Mouse (Mus musculus) hindbrain, postnatal 0 days (tissue): ENCODE measurements around the gene Elk3. TPM values are rescaled to one million over a fixed set of nuclear protein-coding genes. Genes with fewer than 3 reads are reported as not detected.

ENCODE experiments used
- ATAC-seq: fragments of 200-750 bp; cut with Nextera tagmentation; 2 replicates; pipeline ENCODE4 v1.8.0; 2017; ENCODE audit warnings: mild to moderate bottlenecking, moderate TSS enrichment, moderate library complexity
- DNase-seq: peaks from one replicate; pipeline ENCODE4 v3.0.0-alpha.2; 2015; ENCODE audit warnings: low spot score
- H3K27ac ChIP-seq: fragments of 300-500 bp; sonication (generic); 2 replicates; pipeline ENCODE4 v1.5.1; 2014; ENCODE audit warnings: mild to moderate bottlenecking
- H3K27me3 ChIP-seq: fragments of 300-500 bp; sonication (generic); 2 replicates; pipeline ENCODE4 v1.6.1; 2014; ENCODE audit warnings: low read length, mixed read lengths; ENCODE audit not compliant: insufficient read depth
- H3K36me3 ChIP-seq: fragments of 300-500 bp; sonication (generic); 2 replicates; pipeline ENCODE4 v1.6.1; 2014; ENCODE audit warnings: low read length, mixed read lengths; ENCODE audit not compliant: insufficient read depth
- H3K4me1 ChIP-seq: fragments of 300-500 bp; sonication (generic); 2 replicates; pipeline ENCODE4 v1.6.1; 2014; ENCODE audit warnings: antibody characterized with exemption, low read length, mixed read lengths; ENCODE audit not compliant: insufficient read depth
- H3K4me2 ChIP-seq: fragments of 300-500 bp; sonication (generic); 2 replicates; pipeline ENCODE4 v1.6.1; 2014; ENCODE audit warnings: low read depth, mild to moderate bottlenecking, low read length, moderate library complexity, mixed read lengths
- H3K4me3 ChIP-seq: fragments of 300-500 bp; sonication (generic); 2 replicates; pipeline ENCODE4 v1.5.1; 2014; ENCODE audit warnings: low read length
- H3K9ac ChIP-seq: fragments of 300-500 bp; sonication (generic); replicated peaks from 2 replicates; pipeline ENCODE4 v1.6.1; 2014; ENCODE audit warnings: mild to moderate bottlenecking, low read length, moderate library complexity, mixed read lengths
- H3K9me3 ChIP-seq: fragments of 300-500 bp; sonication (generic); 2 replicates; pipeline ENCODE4 v1.6.1; 2016; ENCODE audit warnings: low read length, mixed read lengths
- CTCF ChIP-seq: IDR thresholded peaks from 2 replicates; pipeline ENCODE4 v1.5.1; 2016; ENCODE audit warnings: antibody characterized with exemption, control low read depth, low read depth
- WGBS: fragments of 180-500 bp; shearing (Covaris S2); extraction: QIAGEN DNeasy Blood & Tissue Kit; methylation state at CpG from one replicate; pipeline ENCODE4 v1.1.7; 2014; 5-methylcytosine and 5-hydroxymethylcytosine counted together
- polyA plus RNA-seq: library from polyadenylated mRNA; unstranded; fragments of >200 nt; fragmentation: Nextera tagmentation; extraction: Ambion mirVana; gene quantifications from 2 replicates; pipeline ENCODE4 v1.2.1, GENCODE M21; 2015
- total RNA-seq: library from RNA; depleted of rRNA; stranded (reverse); fragments of >200 nt; gene quantifications from 2 replicates; pipeline ENCODE4 v1.2.3, GENCODE M21; 2014; rRNA removed

Gene Elk3
- total and polyA plus RNA-seq, 2 experiments from 2014 or later, result 7.1 to 7.6 TPM

DNA sequence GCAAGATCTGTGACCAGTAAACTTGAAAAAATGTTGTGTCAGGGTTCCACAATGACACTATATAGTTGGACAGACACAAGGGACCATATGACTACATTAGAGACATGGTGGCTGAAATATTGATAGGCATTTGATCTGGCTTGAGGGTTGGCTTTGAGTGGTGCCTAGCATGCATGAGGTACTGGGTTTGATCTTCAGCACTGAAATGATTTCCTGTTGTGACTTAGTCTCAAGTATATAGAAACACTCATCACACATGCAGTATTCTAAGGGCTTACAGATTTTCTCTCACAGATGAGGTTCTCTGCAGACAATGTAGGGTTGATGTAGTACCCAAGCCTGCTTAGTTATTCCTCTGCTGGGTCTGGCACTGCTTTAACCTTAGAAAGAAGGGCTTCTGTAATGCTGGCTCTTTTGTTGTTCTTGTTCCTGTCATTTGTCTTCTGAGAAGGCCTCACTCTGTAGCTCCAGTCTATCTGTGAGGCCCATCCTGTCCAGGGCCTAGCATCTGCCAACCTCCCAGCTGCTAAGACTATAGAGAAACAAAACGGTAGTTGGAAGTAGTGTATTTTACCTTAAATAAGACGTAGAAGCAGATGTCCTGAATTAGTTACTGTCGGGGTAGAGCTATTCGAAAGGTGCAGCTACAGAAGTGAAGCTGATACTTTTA, 105.5 kb downstream of the Elk3 start:
- no peaks in the 10 kb centered on the region for H3K36me3 ChIP-seq
- ATAC-seq (no peak), DNase-seq (no peak)
- H3K4me3 ChIP-seq, result no peak overlapping the region
- H3K9ac ChIP-seq, result no peak overlapping the region
- no peak for TF ChIP-seq CTCF
- no peak overlapping the region for H3K4me2 ChIP-seq
- WGBS, result 77% methylated on average over 4 of the region's 4 CpGs
- H3K27ac ChIP-seq, result no peak overlapping the region
- no peaks in the 10 kb centered on the region for H3K27me3 ChIP-seq
- H3K4me1 ChIP-seq, result 0 out of 2 replicates have a peak, but pooled peaks cover 3% of the 10 kb centered on the region
- no peaks in the 10 kb centered on the region for H3K9me3 ChIP-seq

DNA sequence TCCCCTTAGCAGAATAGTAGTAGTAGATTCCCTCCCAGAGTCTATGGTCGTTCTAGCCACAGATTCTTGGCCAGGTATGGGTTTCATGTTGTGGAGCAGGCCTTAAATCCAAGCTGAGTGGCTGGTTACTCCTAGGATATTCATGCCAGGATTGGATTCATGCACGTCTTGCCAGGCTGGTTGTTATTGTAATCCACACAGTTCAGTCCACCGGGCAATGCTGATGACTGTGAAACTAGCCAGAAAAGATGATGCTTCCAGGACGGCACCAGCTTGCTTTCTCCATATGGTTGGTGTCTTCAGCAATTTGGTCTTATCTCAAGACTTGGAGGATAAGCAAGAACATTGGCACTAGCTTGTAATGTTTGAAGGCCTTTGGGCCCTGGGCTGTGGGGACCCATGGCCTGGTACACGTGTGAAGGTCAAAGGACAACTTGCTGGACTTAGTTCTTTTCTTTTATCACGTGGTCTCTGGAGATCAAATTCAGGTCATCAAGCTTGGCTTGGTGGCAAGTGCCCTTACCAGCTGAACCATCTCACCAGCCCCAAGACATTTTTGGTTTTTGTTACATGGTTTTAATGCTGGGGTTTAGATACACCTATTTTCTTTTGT, 109.0 kb downstream of the Elk3 start:
- ATAC-seq (no peak), DNase-seq (no peak)
- Histone ChIP-seq H3K27me3 (no peaks in the 10 kb centered on the region), H3K9me3 (no peaks in the 10 kb centered on the region), H3K4me1 (0 out of 2 replicates have a peak, but pooled peaks cover 7% of the 10 kb centered on the region), H3K9ac (no peak overlapping the region), H3K27ac (no peak overlapping the region), H3K36me3 (no peaks in the 10 kb centered on the region; the same call in 1 of the 2 replicates), H3K4me3 (no peak overlapping the region), H3K4me2 (no peak overlapping the region)
- TF ChIP-seq CTCF, result no peak
- WGBS, result 77% methylated on average over 6 of the region's 6 CpGs

GRCm38 (mm10) chr10:93198958-93199357, 112.0 kb downstream of the Elk3 start:
- Histone ChIP-seq H3K27me3 (no peaks in the 10 kb centered on the region), H3K4me3 (no peak overlapping the region), H3K36me3 (no peaks in the 10 kb centered on the region; the same call in 1 of the 2 replicates), H3K9me3 (no peaks in the 10 kb centered on the region), H3K27ac (no peak overlapping the region), H3K4me2 (no peak overlapping the region), H3K4me1 (peaks cover 11% of the 10 kb centered on the region; the same call in 1 of the 2 replicates), H3K9ac (no peak overlapping the region)
- DNase-seq, result no peak
- ATAC-seq, result no peak
- 88% methylated on average over 3 of the region's 3 CpGs for WGBS
- TF ChIP-seq CTCF, result no peak

Other genes with a start within 250 kb of the Elk3 start
- gene Cfap54, start 229.5 kb downstream of the Elk3 start, total RNA-seq, result 3.5 and 5.2 TPM in 2 replicates
- 3.0 and 4.2 TPM in 2 replicates for gene Cfap54, start 229.5 kb downstream of the Elk3 start, polyA plus RNA-seq
- 63.3 and 82.1 TPM in 2 replicates for gene Cdk17, start 150.3 kb downstream of the Elk3 start, total RNA-seq
- 32.4 and 32.6 TPM in 2 replicates for gene Cdk17, start 150.3 kb downstream of the Elk3 start, polyA plus RNA-seq
- 38.5 and 69.2 TPM in 2 replicates for gene Lta4h, start 142.3 kb upstream of the Elk3 start, total RNA-seq
- 86.6 and 87.4 TPM in 2 replicates for gene Lta4h, start 142.3 kb upstream of the Elk3 start, polyA plus RNA-seq
- not detected in 2 replicates for gene Hal, start 177.6 kb upstream of the Elk3 start, total RNA-seq
- gene Hal, start 177.6 kb upstream of the Elk3 start, polyA plus RNA-seq, result 0.18 and 0.29 TPM in 2 replicates
- 0.16 TPM in 1 of 2 replicates, not detected in the other for gene Amdhd1, start 228.9 kb upstream of the Elk3 start, total RNA-seq
- 0.15 TPM in 1 of 2 replicates, not detected in the other for gene Amdhd1, start 228.9 kb upstream of the Elk3 start, polyA plus RNA-seq
- not detected in 2 replicates for gene Ccdc38, start 229.5 kb upstream of the Elk3 start, total RNA-seq
- 0.41 and 0.53 TPM in 2 replicates for gene Ccdc38, start 229.5 kb upstream of the Elk3 start, polyA plus RNA-seq